Mouse (Mus musculus) lung, postnatal 0 days (tissue): ENCODE results near the gene Mtmr12.

ENCODE experiments used
- CTCF ChIP-seq: IDR thresholded peaks from 2 replicates; pipeline ENCODE4 v1.5.1; 2016; ENCODE audit warnings: antibody characterized with exemption, mild to moderate bottlenecking
- EP300 ChIP-seq: IDR thresholded peaks from 2 replicates; pipeline ENCODE4 v1.6.1; 2016; ENCODE audit warnings: antibody characterized with exemption, mild to moderate bottlenecking, control low read depth

DNA sequence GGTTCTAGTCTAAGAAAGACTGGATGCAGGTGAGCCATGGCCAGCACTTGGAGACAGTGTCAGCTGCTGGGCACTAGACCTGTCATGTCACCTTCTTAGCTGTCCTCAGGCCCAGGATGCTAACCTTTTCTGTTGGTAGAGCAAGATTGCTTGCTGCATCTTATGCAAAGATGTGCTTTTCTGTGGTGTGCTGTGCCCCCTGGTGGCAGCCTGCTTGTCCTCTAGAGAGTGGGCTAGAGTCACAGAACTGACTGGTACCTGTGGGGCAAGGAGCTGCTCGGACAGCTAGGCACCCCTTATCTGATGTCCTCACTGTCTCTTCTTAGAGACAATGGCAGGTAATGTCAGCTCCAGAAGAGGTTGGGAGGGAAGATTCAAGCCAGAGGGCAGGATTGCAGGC lies 63.2 kb downstream of the Mtmr12 start:
- TF ChIP-seq CTCF, result peak; percentile 94
- TF ChIP-seq EP300, result no peak
